Mouse (Mus musculus) embryonic facial prominence, embryonic 10.5 days (tissue): Measurements from ENCODE around the gene Rapgef1. TPM values are rescaled to one million over a fixed set of nuclear protein-coding genes. Genes with fewer than 3 reads are reported as not detected.

Experiments used
- DNase-seq: peaks from one replicate; pipeline ENCODE4 v3.0.0-alpha.2; 2017; ENCODE audit warnings: low spot score
- H3K27ac ChIP-seq: fragments of 300-500 bp; sonication (generic); replicated peaks from 2 replicates; pipeline ENCODE4 v1.5.1; 2016; ENCODE audit warnings: mild to moderate bottlenecking
- H3K27me3 ChIP-seq: fragments of 300-500 bp; sonication (generic); replicated peaks from 2 replicates; pipeline ENCODE4 v1.6.1; 2016; ENCODE audit warnings: low read depth, mild to moderate bottlenecking; ENCODE audit not compliant: poor library complexity, severe bottlenecking
- H3K36me3 ChIP-seq: fragments of 300-500 bp; sonication (generic); replicated peaks from 2 replicates; pipeline ENCODE4 v1.6.1; 2016; ENCODE audit warnings: mild to moderate bottlenecking, moderate library complexity
- H3K4me1 ChIP-seq: fragments of 300-500 bp; sonication (generic); 2 replicates; pipeline ENCODE4 v1.6.1; 2016
- H3K4me3 ChIP-seq: fragments of 300-500 bp; sonication (generic); 2 replicates; pipeline ENCODE4 v1.5.1; 2016; ENCODE audit warnings: mild to moderate bottlenecking, moderate library complexity
- H3K9me3 ChIP-seq: fragments of 300-500 bp; sonication (generic); 2 replicates; pipeline ENCODE4 v1.6.1; 2016; ENCODE audit warnings: mild to moderate bottlenecking
- WGBS: fragments of 180-500 bp; shearing (Covaris S2); methylation state at CpG from one replicate; pipeline ENCODE4 v1.1.7; 2016; 5-methylcytosine and 5-hydroxymethylcytosine counted together
- polyA plus RNA-seq: library from polyadenylated mRNA; unstranded; fragments of >200 nt; fragmentation: Nextera tagmentation; extraction: Ambion mirVana; gene quantifications from 2 replicates; pipeline ENCODE4 v1.2.1, GENCODE M21; 2016

Rapgef1 gene
- 16.5 and 17.3 TPM in 2 replicates for polyA plus RNA-seq

DNA sequence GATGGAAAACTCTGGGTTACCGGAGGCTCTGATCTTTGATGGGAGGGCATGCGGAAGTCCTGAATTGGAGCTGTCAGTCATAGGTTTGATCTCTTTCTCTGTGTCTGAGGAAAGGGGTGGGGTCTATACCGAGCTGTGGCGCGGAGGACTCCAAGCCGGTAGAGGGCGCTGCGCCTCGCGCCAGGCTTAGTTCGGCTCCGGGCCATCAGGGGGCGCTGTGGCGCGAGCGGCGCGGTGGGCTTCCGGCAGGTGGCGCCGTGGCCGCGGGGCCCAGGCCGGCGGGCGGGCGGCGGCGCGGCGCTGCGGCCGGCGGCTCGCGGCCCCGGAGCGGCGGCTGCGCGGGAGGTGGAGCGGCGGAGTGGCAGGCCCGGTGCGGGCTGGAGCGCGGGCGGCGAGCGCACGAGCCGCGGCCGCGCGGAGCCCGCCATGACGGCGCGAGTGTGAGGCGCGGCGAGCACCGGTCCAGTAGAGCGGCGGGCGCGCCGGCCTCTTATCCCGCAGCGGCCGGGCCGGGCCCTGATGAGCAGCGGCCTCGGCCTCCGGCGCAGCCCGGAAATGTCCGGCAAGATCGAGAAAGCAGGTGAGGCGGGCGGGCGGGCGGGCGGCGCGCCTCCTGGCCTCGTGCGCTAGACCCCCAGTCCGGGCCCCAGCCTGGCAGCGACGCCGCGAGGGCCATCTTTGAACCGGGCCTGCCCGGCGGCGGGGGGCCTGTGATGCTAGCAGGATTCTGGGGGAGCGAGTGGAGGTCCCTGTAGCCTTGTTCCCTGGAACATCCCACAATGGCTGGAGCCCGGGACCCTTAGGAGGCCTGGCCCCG, at the start of gene Rapgef1:
Gene Rapgef1 (plus strand): TSS at position 237 of the 817 bp plus-strand sequence.
- H3K4me1 ChIP-seq: peaks cover 23% of the 10 kb centered on the region
- no peaks in the 10 kb centered on the region for H3K27me3 ChIP-seq
- H3K27ac ChIP-seq: peak within 1 kb of the TSS; percentile 96
- H3K9me3 ChIP-seq: no peaks in the 10 kb centered on the region
- peak within 1 kb of the TSS; percentile 92 for H3K4me3 ChIP-seq
- peak; percentile 92 for DNase-seq
- 2% methylated on average over 101 of the region's 101 CpGs for WGBS
- H3K36me3 ChIP-seq: 0 out of 2 replicates have a peak, but pooled peaks cover 6% of the 10 kb centered on the region

DNA sequence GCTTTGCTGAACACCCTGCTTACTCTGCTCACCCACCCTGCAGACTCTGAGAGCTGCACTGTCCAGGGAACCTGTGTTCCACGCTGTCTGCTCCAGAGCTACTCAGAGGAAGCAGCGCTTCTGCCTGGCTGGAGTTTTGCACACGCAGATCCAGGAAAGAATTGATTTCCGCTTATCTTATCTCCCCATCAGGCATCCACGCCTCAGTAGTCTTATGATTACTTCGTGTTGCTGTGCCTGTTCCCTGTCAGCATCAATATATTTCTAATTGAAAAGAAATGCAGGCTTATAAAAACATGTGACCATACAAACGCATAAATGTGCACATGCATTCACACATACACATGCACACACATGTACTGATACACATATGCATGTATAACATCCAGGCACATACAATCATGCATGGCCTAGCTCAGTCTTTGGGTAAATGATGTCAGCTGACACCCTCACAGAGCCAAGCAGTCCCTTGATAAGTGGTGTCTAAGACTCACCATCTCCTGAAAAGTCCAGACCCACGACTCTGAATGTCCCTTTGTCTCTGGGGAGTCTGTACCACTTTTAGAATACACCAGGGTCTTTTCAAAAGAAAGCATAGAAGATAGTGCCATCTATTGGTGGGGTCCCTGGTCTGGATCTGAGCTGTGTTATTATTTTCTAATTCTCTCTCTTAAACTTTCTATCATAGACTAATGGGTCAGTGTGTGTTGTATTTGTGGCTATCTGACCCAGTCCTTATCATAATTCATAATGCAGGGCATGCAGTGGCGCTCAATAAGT, 47.4 kb upstream of the Rapgef1 start:
- 70% methylated on average over 9 of the region's 9 CpGs for WGBS
- H3K27me3 ChIP-seq: no peaks in the 10 kb centered on the region
- no peaks in the 10 kb centered on the region for H3K9me3 ChIP-seq
- no peak overlapping the region for H3K4me3 ChIP-seq
- H3K27ac ChIP-seq: no peak overlapping the region
- DNase-seq: no peak
- peaks cover 83% of the 10 kb centered on the region for H3K4me1 ChIP-seq
- H3K36me3 ChIP-seq: no peaks in the 10 kb centered on the region

DNA sequence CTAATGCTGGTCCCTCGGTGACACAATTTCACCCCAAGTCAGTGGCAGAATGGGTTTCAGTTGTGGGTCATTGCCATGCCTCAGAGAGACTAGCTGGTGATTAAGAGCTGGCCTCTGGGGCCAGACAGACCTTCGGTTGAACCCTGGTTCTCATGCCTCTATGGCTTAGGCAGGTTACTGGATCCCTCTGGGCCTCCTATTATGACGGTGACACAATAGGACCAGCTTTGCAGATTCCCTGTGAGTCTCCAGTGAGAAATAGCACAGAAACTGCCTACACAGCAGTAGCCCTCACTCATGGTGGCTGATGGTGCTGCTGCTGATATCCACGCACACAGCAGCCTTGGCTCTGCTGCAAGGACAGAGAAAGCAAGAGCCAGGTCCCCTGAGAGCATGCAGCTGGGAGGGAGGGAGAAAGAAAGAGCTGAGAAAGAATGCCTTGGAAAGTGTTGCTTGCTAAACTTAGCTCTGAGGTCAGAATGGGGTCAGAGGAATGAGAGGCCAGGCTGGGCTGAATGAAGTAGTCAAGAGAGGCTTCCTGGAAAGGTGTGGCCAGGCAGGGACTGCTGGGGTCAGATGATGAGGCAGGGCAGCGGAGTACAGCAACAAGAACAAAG, 46.6 kb upstream of the Rapgef1 start:
- no peak overlapping the region for H3K27ac ChIP-seq
- no peak for DNase-seq
- H3K9me3 ChIP-seq: no peaks in the 10 kb centered on the region
- no peaks in the 10 kb centered on the region for H3K27me3 ChIP-seq
- WGBS: 40% methylated on average over 5 of the region's 5 CpGs
- H3K36me3 ChIP-seq: no peaks in the 10 kb centered on the region
- no peak overlapping the region for H3K4me3 ChIP-seq
- H3K4me1 ChIP-seq: peaks cover 77% of the 10 kb centered on the region

DNA sequence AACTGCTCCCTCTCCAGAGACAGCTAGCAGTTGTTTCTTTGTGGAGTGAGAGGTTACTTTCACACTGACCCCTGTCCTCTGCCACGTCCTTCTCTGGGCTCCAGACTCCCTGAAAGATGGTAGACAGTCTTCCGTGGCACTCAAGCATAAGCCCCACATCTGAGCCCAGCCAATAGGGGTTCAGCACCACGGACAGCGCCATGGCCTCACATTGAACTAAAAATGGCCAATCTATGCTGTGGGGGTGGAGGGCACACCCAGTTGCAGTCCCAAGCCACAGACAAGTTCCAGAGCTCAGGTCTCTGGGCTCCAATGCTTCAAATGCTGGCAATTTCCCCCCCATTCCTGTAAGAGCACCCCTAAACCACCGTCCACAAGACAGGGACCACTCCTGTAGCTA, 45.9 kb upstream of the Rapgef1 start:
- peak overlapping the region; percentile 11; the same call in 1 of the 2 replicates for H3K4me3 ChIP-seq
- DNase-seq: peak; percentile 90
- H3K9me3 ChIP-seq: no peaks in the 10 kb centered on the region
- 6% methylated on average over 5 of the region's 5 CpGs for WGBS
- peaks cover 75% of the 10 kb centered on the region for H3K4me1 ChIP-seq
- peak overlapping the region; percentile 63 for H3K27ac ChIP-seq
- H3K36me3 ChIP-seq: no peaks in the 10 kb centered on the region
- no peaks in the 10 kb centered on the region for H3K27me3 ChIP-seq

DNA sequence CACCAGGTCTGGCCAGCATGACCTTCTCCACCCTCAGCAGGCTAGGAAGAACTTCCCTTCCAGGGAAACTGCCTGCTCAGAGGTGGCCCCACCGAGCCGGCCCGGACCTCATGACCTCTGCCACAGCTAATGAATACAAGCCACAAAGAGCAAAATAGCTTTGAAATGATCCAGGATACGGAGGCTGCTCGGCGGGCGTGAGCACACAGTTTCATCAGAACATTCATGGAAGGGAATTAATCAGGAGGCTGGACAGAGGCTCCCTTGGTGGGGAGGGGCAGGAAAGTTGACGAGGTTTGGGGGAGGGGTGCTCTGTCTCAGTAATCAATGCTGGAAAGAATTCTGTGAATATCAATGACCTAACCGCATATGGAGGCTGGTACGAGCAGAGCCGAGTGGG, 45.3 kb upstream of the Rapgef1 start:
- H3K4me1 ChIP-seq: peaks cover 75% of the 10 kb centered on the region
- H3K36me3 ChIP-seq: no peaks in the 10 kb centered on the region
- DNase-seq: peak; percentile 59
- 8% methylated on average over 11 of the region's 11 CpGs for WGBS
- no peaks in the 10 kb centered on the region for H3K27me3 ChIP-seq
- no peak overlapping the region for H3K4me3 ChIP-seq
- peak overlapping the region; percentile 63; the same call in 1 of the 2 replicates for H3K27ac ChIP-seq
- H3K9me3 ChIP-seq: no peaks in the 10 kb centered on the region

DNA sequence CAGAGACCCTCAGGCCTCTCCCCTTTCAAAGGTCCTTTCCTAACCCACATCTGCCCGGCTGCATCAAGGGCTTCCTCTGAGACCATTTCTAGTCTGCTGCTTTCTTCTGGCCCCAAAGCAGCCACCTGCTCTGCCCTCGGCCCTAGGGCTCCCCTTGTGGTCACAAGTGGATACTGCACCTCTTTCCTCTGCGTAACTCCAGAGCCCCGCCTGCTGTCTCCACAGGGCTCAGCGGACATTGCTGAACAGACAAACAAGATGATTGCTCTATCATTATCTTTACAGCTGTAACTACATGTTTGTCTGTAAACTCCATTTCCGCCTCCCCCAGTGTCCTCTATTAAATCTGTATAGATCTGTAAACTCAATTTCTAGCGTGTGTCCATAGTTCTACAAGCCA, 37.1 kb upstream of the Rapgef1 start:
- peaks cover 20% of the 10 kb centered on the region for H3K4me1 ChIP-seq
- no peak overlapping the region for H3K27ac ChIP-seq
- DNase-seq: peak; percentile 77
- WGBS: 6% methylated on average over 7 of the region's 7 CpGs
- no peaks in the 10 kb centered on the region for H3K36me3 ChIP-seq
- H3K27me3 ChIP-seq: peaks cover 6% of the 10 kb centered on the region; the same call in 1 of the 2 replicates
- no peaks in the 10 kb centered on the region for H3K9me3 ChIP-seq
- H3K4me3 ChIP-seq: no peak overlapping the region

DNA sequence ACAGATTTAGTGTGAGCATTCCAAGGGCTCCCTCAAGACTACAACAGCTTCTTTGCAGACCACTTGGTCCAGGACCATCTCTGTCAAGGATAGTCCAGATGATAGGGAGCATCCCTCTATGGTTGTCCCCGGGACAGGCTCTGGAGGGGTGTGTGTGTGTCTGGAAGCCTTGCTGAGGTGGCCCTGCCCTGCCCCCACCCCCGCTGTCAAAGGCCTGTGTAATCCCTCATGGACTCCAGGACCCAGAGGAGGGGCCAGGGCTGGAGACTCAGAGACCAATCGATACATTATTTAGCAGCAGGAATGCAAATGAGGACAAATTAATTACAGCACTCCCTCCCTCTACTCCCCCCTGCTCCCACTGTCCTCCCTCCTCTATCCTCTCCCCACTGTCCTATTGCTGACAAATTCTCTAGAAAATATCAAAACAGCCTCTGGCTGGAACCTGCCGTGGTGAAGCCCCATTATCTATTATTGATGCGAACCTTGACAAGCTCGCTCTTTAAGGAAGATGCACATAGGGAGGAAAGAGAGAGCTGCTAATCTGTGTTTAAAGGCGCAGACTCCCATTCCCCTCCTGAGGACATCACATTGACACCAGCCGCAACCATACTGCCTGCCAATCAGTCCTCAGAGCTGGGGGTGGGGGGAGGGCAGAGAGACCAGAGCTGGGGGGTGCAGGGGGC, 33.4 kb upstream of the Rapgef1 start:
- DNase-seq: no peak
- no peaks in the 10 kb centered on the region for H3K36me3 ChIP-seq
- peaks cover 20% of the 10 kb centered on the region for H3K4me1 ChIP-seq
- H3K27me3 ChIP-seq: peaks cover 14% of the 10 kb centered on the region
- H3K9me3 ChIP-seq: no peaks in the 10 kb centered on the region
- 21% methylated on average over 8 of the region's 8 CpGs for WGBS
- no peak overlapping the region for H3K4me3 ChIP-seq
- H3K27ac ChIP-seq: no peak overlapping the region

DNA sequence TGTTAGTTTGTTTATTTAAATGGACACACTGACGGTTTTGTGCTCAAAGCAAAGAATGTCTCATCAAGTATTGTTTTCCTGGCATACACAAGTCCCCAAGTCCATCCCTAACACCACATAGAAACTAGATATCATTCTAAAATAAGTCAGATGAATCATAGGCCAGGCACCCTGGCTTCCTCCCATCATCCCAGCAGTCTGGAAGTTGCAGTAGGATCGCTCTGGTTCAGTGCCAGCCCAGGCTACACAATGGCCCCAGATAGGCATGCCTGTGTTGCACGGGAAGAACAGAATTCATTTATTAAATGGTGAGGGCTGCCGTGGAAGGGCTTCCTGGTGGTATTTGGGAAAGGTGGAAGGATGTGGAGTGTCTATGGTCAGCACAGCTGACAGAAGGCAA, 31.5 kb upstream of the Rapgef1 start:
- WGBS: 70% methylated on average over 4 of the region's 4 CpGs
- H3K9me3 ChIP-seq: no peaks in the 10 kb centered on the region
- H3K27ac ChIP-seq: no peak overlapping the region
- peaks cover 35% of the 10 kb centered on the region for H3K4me1 ChIP-seq
- DNase-seq: no peak
- H3K4me3 ChIP-seq: no peak overlapping the region
- H3K36me3 ChIP-seq: no peaks in the 10 kb centered on the region
- peaks cover 14% of the 10 kb centered on the region for H3K27me3 ChIP-seq

DNA sequence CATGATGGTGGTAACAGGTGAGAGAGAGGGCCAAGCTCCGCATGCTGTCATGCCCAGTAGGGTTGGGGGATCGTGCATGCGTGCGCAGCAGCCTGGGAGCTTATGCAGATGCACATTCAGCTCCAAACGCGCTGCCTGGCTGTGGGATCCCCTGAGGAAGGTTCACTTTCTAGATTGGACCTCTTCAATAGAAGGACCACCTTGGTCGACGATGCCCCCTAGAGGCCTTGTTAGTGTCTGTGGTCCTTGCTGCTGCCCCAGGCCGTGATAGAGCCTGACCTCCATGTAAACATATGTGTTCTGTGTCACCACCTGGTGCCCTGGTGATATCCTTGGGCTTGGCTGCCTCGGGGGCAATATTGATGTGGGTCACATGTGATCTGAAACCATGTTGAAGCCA, 30.3 kb upstream of the Rapgef1 start:
- 25% methylated on average over 10 of the region's 10 CpGs for WGBS
- DNase-seq: peak; percentile 40

DNA sequence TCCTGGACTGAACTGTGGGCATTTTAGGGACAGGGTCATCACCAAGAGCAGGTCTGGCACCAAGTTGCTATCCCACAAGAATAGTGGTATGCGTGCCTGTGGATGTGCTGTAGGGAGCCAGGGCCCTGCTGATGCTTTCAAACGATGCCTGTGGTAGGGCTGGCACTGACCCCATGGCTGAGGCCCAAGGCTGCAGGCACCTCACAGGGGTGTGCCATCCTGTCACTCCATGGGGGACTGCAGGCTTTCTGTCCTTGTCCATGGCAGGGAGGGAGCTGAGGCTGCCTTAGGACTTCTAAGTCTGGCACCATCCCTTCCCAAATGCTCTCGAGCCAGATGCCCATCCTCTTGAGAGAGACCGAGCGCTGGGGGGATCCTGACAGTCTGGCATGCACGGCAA, 27.9 kb upstream of the Rapgef1 start:
- Histone ChIP-seq H3K9me3 (no peaks in the 10 kb centered on the region), H3K27ac (no peak overlapping the region), H3K4me3 (no peak overlapping the region), H3K4me1 (peaks cover 24% of the 10 kb centered on the region), H3K27me3 (peaks cover 14% of the 10 kb centered on the region), H3K36me3 (no peaks in the 10 kb centered on the region)
- WGBS: 92% methylated on average over 6 of the region's 6 CpGs
- no peak for DNase-seq

More for the DNA sequence above, 30.3 kb upstream of the Rapgef1 start:
- Histone ChIP-seq H3K4me1 (peaks cover 35% of the 10 kb centered on the region), H3K9me3 (no peaks in the 10 kb centered on the region), H3K36me3 (no peaks in the 10 kb centered on the region), H3K27ac (no peak overlapping the region), H3K27me3 (peaks cover 14% of the 10 kb centered on the region), H3K4me3 (no peak overlapping the region)

DNA sequence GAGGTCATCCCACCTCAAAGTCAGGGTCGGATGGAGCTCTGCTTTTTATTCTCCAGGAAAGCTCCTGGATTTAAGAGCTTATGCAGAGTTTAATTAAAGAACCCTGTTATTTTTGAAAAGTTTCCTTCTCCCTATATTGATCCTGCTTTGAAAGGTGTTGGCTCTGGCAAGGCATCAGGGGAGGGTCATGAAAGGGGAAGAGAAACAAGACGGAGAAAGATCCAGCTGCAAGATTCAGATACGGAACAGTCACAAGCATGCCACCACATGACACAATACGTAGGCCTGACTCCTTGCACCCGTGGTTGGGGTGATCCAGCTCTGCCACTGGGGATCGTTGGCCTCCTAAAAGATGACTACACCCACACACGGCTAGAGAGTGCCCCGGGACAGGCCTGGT, 27.0 kb upstream of the Rapgef1 start:
- H3K4me3 ChIP-seq: no peak overlapping the region
- H3K4me1 ChIP-seq: peaks cover 18% of the 10 kb centered on the region
- H3K27me3 ChIP-seq: peaks cover 8% of the 10 kb centered on the region
- no peak overlapping the region for H3K27ac ChIP-seq
- 59% methylated on average over 8 of the region's 8 CpGs for WGBS
- DNase-seq: no peak
- H3K36me3 ChIP-seq: no peaks in the 10 kb centered on the region
- no peaks in the 10 kb centered on the region for H3K9me3 ChIP-seq

DNA sequence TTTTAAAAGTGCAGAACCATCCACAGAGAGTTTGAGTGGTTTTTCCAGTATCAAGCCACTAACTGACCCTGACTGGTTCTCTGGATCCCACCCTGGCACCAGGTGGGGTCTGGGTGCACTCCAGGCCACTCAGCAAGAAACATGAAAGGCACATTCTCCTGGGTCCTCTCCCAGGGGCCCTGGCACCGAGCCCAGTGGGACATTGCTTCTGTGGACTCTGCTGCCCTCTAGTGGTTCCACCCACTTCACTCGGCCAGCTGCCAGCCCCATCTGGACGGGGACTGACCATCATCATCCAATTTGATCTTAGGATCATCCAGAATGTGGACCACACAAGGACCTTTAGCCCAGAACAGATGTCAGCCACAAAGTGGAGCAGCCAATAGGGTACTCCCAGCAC, 15.6 kb upstream of the Rapgef1 start:
- H3K36me3 ChIP-seq: no peaks in the 10 kb centered on the region
- peaks cover 12% of the 10 kb centered on the region for H3K4me1 ChIP-seq
- no peak overlapping the region for H3K27ac ChIP-seq
- H3K27me3 ChIP-seq: peaks cover 19% of the 10 kb centered on the region
- WGBS: 2% methylated on average over 3 of the region's 3 CpGs
- no peak overlapping the region for H3K4me3 ChIP-seq
- no peaks in the 10 kb centered on the region for H3K9me3 ChIP-seq
- DNase-seq: peak; percentile 77
